Mouse (Mus musculus) embryonic fibroblast, embryonic 13.5 days (primary cell): ENCODE measurements around the gene Prr12.

Experiments
- CTCF ChIP-seq: IDR thresholded peaks from 2 replicates; pipeline ENCODE4 v1.5.1; 2011; ENCODE audit warnings: mild to moderate bottlenecking, control low read depth, low read length, moderate library complexity, borderline replicate concordance; ENCODE audit not compliant: insufficient read depth
- POLR2A ChIP-seq: IDR thresholded peaks from 2 replicates; pipeline ENCODE4 v1.6.1; 2011; ENCODE audit warnings: low read depth, mild to moderate bottlenecking, control low read depth, low read length, moderate library complexity

DNA sequence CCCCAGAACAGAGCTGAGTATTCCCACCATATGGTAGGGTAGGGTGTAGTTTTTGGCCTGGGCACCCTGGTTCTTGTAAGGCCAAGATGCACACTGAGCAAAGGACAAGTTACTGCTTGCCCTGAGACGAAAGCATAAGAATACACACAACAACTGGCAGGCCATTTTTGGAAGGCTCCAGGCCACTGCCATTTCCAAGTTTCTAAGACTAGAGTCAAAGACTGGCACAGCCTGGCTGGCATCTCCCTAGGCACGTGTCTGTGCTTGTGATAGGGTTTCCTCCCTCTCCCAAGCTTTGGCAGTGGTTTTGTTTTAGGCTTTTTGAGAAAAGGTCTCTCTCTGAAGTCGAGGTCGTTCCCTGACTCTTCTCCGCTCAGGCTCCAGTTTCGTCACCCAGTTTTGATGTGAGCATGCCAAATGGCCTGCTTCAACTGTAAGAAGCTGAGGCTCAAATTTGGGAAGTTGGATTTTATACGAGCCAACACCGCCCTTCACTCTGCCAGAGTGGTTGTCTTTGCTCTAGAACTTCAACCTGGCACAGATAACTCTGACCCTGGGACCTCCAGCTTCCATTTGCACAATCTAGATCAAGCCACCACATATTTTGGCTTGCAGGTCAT is 27.0 kb downstream of the Prr12 start:
- TF ChIP-seq CTCF (no peak), POLR2A (no peak)
